Mouse (Mus musculus) layer of hippocampus, postnatal 14 days (tissue): Measurements from ENCODE around the gene Entr1. TPM values are rescaled to one million over a fixed set of nuclear protein-coding genes. Genes with fewer than 3 reads are reported as not detected.

ENCODE experiments used
- DNase-seq, 2 experiments: peaks; one replicate each; pipeline ENCODE4 v3.0.0; 2021 to 2022; ENCODE audit warnings: low spot score in 2 of 2, mixed read lengths in 1 of 2
- total RNA-seq, 2 experiments: library from RNA; stranded (reverse); gene quantifications; 2 replicates each; pipeline ENCODE4 v1.2.3; 2021

Gene Entr1
- total RNA-seq, 2 experiments from 2014 or later: 154 to 168 TPM

DNA sequence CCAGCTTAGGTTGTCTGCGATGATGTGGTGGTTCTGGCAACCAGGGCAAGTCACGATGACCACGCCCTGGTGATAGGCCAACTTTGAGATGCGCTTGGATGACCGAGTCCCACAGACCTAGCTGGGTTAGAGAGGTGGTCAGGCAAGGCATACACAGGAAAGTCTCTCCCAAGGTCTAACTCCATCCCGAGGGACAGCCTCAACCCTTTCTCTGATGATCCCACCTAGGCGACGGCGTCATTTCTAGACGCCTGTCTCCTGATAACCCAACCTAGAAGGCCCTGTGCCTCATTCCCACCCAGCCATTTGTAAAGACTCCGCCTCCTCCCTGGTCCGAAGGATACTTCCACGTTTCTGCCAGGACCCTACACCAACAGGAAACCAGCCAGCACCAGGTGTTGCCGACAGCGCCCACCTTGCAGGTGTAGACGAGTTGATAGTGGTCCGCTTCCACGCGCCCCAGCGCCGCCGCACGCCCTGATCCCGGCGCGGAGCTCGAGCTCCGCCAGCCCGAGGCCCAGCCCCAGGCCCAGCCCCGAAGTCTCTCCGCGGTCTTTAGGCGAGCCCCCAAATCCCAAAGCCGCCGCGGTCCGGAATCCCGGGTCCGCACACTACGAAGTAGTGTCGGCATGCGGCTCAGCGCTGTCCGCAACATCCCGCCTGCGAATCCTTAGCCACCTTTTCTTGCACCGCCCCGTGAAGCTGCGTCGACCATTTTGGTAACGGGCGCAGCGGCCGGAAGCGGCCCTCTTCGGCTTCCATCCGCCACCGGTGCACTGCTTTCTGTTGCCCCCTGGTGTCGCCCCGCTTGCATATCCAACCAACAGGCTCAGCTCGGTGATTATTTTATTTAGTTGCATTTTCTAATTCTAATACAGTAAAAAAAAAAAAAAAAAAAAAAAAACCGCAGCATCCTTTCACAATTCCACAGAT lies 37.5 kb downstream of the Entr1 start, which contains the start of gene Dnlz:
Gene Dnlz (minus strand): TSS at position 753 of the 933 bp plus-strand sequence.
- peak; percentile 93 to 95 for DNase-seq

DNA sequence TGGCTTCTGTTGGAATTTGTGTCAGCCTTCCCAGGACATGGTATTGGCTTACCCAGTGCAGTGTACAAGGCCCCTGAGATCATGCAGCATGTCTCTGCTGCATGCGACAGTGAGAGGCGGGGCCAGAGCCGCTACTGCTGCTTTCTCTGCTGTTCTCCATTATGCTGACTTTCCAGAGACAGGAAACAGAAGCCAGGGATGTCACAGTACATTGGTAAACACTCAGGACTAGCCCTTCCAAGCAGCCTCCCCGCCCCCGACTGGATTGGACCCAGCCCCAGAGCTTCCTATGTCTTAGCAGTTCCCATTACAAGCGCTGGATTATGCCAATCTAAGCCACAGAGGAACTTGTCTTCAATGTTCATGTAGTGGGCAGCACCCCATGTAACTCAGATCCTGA lies 40.9 kb downstream of the Entr1 start:
- DNase-seq: no peak

DNA sequence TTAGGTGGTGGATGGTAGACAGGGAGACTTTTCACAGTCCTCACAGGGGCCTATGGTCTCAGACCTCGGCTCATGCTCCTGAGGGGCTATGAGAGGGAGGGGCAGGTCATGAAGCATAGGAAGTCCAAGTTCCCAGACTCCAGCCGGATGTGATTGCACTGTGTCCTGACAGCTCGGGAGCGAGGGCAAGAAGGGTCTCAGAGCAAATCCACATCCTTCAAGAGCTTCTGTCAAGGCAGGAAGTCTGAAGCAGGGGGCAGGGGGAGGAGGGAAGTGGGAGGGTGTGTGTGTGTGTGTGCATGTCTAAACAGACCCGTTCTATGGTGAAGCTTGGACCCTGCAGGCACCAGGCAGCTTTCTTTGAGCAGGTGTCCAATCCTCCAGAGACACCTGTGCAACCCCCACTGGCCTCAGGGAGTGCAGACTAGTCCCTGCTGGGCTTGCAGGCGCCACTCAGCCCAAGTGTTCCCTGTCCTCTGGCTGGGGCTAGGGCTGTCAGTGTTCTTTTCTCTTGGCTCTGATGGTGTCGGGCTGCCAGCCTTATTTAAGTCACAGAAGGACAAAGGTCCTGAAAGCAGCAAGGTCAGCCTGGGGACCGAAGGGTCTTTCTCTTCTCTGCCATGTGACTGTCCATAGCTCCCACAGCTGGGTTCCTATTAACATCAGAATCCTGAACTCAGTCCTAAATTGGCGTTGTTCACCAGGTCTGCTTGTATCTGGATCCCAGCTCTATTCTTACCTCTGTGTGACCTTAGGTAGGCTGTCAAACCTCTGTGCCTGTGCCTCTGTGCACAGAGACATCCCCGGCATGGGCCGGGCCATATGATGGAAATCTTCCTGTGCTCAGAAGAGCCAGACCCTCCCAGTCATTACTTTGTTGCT lies 46.3 kb downstream of the Entr1 start:
- no peak for DNase-seq

DNA sequence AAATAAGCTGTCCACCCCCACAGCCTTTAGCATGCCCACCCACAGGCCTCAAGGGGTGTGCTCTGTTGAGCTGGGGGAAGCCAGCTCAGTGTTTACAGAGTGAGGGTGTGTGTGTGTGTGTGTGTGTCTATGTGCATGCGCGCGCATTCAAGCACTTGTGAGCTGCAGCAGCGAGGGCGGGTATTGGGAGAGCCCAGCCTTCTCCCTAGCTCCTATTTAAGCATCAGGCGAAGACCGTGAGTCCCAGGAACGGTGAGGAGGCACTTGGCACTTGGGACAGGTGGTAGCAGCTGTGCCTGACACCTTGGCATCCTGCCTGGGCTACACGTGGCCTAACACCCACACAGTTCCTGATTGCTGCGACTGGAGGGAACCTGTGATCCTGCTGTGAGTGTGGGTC lies 47.1 kb downstream of the Entr1 start:
- DNase-seq: peak; percentile 38 to 42

DNA sequence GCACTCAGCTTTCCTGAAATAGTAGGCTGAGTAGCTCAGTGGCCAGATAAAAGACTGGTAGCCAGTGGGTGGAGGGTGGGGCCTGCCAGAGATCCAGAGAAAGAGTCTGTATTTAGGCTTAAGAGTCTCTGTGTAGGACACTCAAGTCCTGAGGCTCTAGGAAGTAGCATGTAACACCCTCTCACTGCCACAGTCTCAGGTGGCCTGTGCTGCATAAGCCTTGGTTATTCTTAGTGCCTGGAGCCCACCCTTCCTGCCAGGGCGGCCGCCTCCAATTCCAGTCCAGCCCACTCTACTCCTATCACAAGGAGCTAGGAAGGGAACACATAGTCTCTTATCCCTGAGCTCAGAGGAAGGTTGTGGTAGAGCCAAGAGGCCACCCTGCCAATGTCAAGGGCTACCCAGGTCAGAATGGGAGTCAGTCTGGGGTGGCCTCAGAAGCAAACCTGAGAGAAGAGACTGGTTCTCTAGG lies 47.6 kb downstream of the Entr1 start:
- DNase-seq: no peak

DNA sequence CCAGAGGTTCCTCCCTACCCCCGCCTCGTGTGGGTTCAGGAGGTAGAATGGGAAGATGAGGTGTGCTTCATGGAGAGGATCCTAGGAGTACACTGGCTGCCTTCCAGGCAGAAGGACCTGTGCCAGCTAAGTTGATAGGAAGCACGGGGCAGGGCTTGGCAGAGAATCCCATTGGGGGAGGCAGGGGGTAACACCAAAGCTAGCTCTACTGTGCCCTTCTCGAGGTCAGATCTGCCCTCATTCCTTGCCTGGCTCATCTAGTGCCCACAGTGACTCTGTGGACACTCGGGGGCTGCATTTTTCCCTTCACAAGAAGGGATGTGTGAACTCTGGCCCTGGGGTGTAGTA lies 49.9 kb downstream of the Entr1 start:
- no peak for DNase-seq

DNA sequence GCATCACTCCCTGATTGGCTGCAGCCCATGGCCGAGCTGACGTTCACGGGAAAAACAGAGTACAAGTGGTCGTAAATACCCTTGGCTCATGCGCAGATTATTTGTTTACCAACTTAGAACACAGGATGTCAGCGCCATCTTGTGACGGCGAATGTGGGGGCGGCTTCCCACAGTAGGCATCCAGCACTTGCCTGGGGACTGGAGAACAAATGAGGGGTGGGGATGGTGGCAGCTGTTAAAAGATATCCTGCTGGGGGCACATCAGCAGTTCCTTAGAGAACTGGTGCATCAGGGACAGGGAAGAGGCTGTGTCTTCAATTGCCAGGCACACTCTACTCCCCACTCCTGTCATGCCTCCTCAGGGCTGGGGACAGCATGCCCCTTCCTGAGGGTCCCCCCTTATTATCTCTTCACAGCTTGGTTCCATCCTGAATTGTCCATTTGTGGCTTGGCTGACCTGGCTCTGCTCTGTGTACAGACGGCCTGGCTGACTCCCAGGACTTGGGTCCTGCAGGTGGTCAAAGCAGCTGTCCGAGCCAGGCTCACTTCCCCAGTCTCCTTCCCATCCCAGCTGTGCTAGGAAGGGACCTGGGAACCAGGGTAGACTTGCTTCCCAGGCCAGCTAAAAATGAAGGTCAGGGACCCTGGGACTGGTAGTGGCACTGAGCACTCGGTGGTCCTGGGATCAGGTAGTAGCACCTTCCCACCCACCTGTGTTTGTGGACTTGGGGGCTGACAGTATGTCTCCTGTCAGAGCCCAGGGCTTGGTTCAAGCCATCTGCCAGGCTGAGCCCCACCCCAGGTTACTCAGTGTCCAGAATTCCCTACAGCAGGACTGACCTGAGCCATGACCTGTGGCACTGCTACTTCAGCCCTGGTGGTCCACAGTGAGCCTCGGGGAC lies 50.6 kb downstream of the Entr1 start:
- DNase-seq: no peak

Other genes starting within 250 kb of the Entr1 start
- gene Lhx3, start 181.0 kb downstream of the Entr1 start, total RNA-seq: not detected
- gene Qsox2, start 151.8 kb downstream of the Entr1 start, total RNA-seq: 10 to 100 TPM; 20.8 to 21.8 TPM
- 1 to 10 TPM in 1 of 2 experiments, under 1 TPM in 1; 0.60 to 1.2 TPM for gene Ccdc187, start 94.8 kb downstream of the Entr1 start, total RNA-seq
- gene Gpsm1, start 73.8 kb downstream of the Entr1 start, total RNA-seq: 10 to 100 TPM; 48.4 to 57.6 TPM
- 10 to 100 TPM; 25.9 TPM for gene Dnlz, start 37.2 kb downstream of the Entr1 start, total RNA-seq
- 1 to 10 TPM; 2.5 to 2.6 TPM for gene Card9, start 28.4 kb downstream of the Entr1 start, total RNA-seq
- gene Snapc4, start 8.7 kb downstream of the Entr1 start, total RNA-seq: 10 to 100 TPM; 58.4 to 84.5 TPM
- 100 to 1,000 TPM; 108 to 113 TPM for gene Pmpca, start within 50 bp of the Entr1 start, total RNA-seq
- 10 to 100 TPM; 22.0 to 22.6 TPM for gene Inpp5e, start 19.9 kb upstream of the Entr1 start, total RNA-seq
- gene Sec16a, start 55.9 kb upstream of the Entr1 start, total RNA-seq: 10 to 100 TPM; 47.2 to 48.3 TPM
- 10 to 100 TPM; 35.4 to 45.2 TPM for gene Notch1, start 127.3 kb upstream of the Entr1 start, total RNA-seq
- gene Egfl7, start 190.7 kb upstream of the Entr1 start, total RNA-seq: 10 to 100 TPM; 80.2 to 84.1 TPM
- not detected for gene Gm20532, start 197.3 kb upstream of the Entr1 start, total RNA-seq
- 1 to 10 TPM; 1.2 to 1.9 TPM for gene Agpat2, start 215.1 kb upstream of the Entr1 start, total RNA-seq
- gene Fam69b, start 239.1 kb upstream of the Entr1 start, total RNA-seq: 10 to 100 TPM; 73.3 to 76.4 TPM